Mouse (Mus musculus): Measurements from ENCODE around the gene Nubp2. TPM values are rescaled to one million over a fixed set of nuclear protein-coding genes. Genes with fewer than 3 reads are reported as not detected.
A peak's percentile ranks its signal among the peaks of the same experiment; 100 is the strongest.

Nubp2 gene
- polyA plus RNA-seq, 1 experiment from 2014 or later: 96.1 TPM

DNA sequence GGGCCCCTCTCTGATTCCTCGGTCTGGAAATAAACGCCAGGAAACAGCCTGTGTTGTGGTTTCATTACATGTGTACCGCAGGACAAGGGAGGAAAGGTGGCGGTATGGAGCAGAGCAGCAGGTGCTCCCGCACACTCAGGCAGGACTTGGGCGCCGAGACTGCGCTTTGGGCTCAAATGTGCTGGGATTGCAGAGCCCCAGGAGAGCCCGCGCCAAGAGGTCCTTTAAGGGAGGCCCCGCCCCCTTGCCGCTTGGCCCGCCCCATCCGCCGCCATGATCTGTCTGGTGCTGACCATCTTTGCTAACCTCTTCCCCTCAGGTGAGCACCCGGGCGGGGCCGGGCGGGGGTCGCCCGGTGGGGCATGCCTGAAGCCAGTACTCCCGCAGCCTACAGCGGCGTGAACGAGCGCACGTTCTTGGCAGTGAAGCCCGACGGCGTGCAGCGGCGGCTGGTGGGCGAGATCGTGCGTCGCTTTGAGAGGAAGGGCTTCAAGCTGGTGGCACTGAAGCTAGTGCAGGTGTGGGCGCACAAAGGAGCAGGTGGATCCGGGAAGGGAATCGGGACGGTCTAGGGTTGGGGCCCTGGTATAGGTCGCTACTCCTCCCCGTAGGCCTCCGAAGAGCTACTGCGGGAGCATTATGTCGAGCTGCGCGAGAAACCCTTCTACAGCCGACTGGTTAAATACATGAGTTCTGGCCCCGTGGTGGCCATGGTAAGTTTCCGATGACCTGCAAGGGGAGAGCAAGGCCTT lies 10.3 kb upstream of the Nubp2 start, which contains the start of gene Nme3:
Nme3 (plus strand) TSS at position 260 of the 752 bp plus-strand sequence.
- peak; percentile 78 for DNase-seq (ENCODE audit: low spot score)
- WGBS: 1% methylated on average over 46 of the region's 50 CpGs
- Histone ChIP-seq H3K4me1 (ENCODE audit: control insufficient read depth, insufficient read depth, low read length) (peaks cover 21% of the 10 kb centered on the region), H3K9ac (ENCODE audit: low read length) (peak within 1 kb of the TSS; percentile 90), H3K36me3 (ENCODE audit: control insufficient read depth, insufficient read depth, low read length) (peaks cover 64% of the 10 kb centered on the region), H3K4me2 (ENCODE audit: low read length) (peak within 1 kb of the TSS; percentile 98), H3K27me3 (replicated peaks; ENCODE audit: control insufficient read depth, insufficient read depth, low read length) (no peaks in the 10 kb centered on the region), H3K4me3 (ENCODE audit: low read depth, low read length) (peak within 1 kb of the TSS; percentile 81), H3K27ac (ENCODE audit: low read depth, low read length) (peak within 1 kb of the TSS; percentile 81), H3K9me3 (replicated peaks; ENCODE audit: control insufficient read depth, low read length) (no peaks in the 10 kb centered on the region)
- ATAC-seq: peak; percentile 66

DNA sequence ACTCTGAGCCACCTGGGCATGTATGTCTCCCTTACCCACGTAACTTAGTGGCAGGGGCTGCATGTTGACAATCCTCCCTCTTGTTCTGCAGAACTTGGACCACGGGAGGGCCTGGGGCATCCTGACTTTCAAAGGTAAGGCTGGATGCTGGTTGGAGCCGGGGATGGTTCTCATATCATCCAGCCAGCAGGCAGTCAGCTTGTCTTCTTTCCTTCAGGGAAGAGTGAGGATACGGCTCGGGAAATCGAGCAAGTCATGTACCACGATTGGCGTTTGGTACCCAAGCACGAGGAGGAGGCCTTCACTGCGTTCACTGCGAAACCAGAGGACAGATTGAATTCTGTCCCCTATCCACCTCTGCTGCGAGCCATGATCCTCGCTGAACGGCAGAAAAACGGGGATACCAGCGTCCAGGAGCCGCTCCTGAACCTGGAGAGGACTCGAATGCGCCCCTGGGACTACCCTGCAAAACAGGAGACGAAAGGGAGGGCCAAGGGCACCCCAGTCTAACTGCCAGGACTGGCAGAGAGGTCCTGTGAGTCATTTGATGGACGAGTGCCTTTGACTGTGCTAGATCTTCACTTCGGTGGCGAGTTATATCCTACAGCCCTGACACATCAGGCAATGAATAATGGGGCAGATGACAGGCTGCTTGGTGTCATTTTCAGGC lies 9.6 kb upstream of the Nubp2 start:
- Histone ChIP-seq H3K9me3 (replicated peaks; ENCODE audit: control insufficient read depth, low read length) (no peaks in the 10 kb centered on the region), H3K9ac (ENCODE audit: low read length) (peak overlapping the region; percentile 90), H3K4me1 (ENCODE audit: control insufficient read depth, insufficient read depth, low read length) (peaks cover 21% of the 10 kb centered on the region), H3K4me2 (ENCODE audit: low read length) (peak overlapping the region; percentile 98), H3K27ac (ENCODE audit: low read depth, low read length) (peak overlapping the region; percentile 81), H3K36me3 (ENCODE audit: control insufficient read depth, insufficient read depth, low read length) (peaks cover 64% of the 10 kb centered on the region), H3K27me3 (replicated peaks; ENCODE audit: control insufficient read depth, insufficient read depth, low read length) (no peaks in the 10 kb centered on the region), H3K4me3 (ENCODE audit: low read depth, low read length) (peak overlapping the region; percentile 81)
- ATAC-seq (peak; percentile 7; the same call in 1 of the 2 replicates), DNase-seq (ENCODE audit: low spot score) (no peak)
- 11% methylated on average over 23 of the region's 23 CpGs for WGBS

DNA sequence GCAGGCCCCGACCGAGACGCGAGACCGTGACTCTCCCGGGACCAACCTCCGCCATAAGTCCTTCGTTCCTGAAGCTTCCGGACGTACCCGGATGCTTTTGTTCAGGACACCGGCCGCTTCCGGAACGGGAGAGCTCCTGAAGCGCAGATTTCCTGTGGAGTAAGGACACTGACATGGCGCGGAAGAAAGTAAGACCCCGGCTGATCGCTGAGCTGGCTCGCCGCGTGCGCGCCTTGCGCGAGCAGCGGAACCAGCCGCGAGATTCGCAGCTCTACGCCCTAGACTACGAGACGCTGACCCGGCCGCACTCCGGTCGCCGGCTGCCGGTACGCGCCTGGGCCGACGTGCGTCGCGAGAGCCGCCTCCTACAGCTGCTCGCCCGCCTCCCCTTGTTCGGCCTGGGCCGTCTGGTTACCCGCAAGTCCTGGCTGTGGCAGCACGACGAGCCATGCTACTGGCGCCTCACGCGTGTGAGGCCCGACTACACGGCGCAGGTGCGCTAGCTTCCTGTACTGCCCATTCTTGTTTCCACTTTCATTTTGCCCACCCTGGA lies 8.9 kb upstream of the Nubp2 start, which contains the start of the genes Eme2 and Mrps34:
Eme2 (minus strand) TSS at position 93 of the 553 bp plus-strand sequence.
Mrps34 (plus strand) TSS at position 122 of the 553 bp plus-strand sequence.
- no peaks in the 10 kb centered on the region for H3K9me3 ChIP-seq (replicated peaks; ENCODE audit: control insufficient read depth, low read length)
- peak; percentile 93 for DNase-seq (ENCODE audit: low spot score)
- peaks cover 21% of the 10 kb centered on the region for H3K4me1 ChIP-seq (ENCODE audit: control insufficient read depth, insufficient read depth, low read length)
- peak within 1 kb of the TSS; percentile 81 for H3K4me3 ChIP-seq (ENCODE audit: low read depth, low read length)
- under 1% methylated on average over 62 of the region's 62 CpGs for WGBS
- ATAC-seq: peak; percentile 70
- H3K27me3 ChIP-seq (replicated peaks; ENCODE audit: control insufficient read depth, insufficient read depth, low read length): no peaks in the 10 kb centered on the region
- peak within 1 kb of the TSS; percentile 98 for H3K4me2 ChIP-seq (ENCODE audit: low read length)
- peak within 1 kb of the TSS; percentile 81 for H3K27ac ChIP-seq (ENCODE audit: low read depth, low read length)
- H3K36me3 ChIP-seq (ENCODE audit: control insufficient read depth, insufficient read depth, low read length): peaks cover 64% of the 10 kb centered on the region
- peak within 1 kb of the TSS; percentile 90 for H3K9ac ChIP-seq (ENCODE audit: low read length)

DNA sequence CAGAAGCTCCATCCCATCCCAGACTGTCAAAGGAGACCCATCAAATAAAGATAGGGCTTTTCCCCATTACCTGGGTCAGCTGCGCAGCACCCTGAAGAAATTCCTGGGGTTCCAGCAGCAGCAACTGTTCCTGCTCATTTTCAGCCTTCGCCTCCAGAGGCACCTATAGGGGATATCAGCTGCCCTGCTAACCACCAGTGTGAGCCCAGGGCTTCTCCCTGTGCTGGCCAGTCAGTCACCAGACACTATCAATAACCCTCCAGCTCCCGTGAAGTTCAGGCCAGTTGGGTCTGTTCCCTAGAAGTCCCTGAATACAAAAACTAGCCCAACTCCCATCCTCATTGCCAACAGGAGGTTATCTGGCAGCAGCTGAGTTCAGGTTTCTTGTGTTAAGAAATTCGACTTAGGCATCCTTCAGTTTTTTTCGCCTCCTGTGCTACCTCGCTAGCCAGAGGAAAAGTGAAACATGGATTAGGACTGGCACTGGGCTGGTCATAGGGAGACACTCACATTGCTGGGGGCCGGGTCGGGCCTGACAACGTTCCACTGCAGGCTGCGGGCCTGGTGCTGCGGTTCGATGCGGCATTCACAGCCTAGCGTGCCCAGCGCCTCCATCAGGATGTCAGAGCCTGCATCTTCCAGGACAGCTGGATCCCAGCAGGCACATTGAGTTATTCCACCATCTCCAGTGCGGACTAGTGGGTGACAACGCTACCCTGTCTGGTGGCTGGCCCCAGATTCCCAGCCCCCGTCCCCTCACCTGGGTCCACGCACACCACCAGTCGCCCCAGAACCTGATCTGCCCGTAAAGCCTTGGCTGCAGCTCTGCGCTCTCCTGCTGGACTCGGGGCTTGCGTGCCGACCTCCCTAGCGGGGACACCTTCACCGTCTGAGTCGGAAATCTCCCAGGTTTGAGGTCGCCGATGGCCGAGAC lies 8.2 kb upstream of the Nubp2 start:
- Histone ChIP-seq H3K4me3 (ENCODE audit: low read depth, low read length) (peak overlapping the region; percentile 81), H3K27me3 (replicated peaks; ENCODE audit: control insufficient read depth, insufficient read depth, low read length) (no peaks in the 10 kb centered on the region), H3K4me1 (ENCODE audit: control insufficient read depth, insufficient read depth, low read length) (peaks cover 21% of the 10 kb centered on the region), H3K36me3 (ENCODE audit: control insufficient read depth, insufficient read depth, low read length) (peaks cover 64% of the 10 kb centered on the region), H3K27ac (ENCODE audit: low read depth, low read length) (peak overlapping the region; percentile 81), H3K4me2 (ENCODE audit: low read length) (peak overlapping the region; percentile 98), H3K9ac (ENCODE audit: low read length) (peak overlapping the region; percentile 90), H3K9me3 (replicated peaks; ENCODE audit: control insufficient read depth, low read length) (no peaks in the 10 kb centered on the region)
- DNase-seq (ENCODE audit: low spot score) (no peak), ATAC-seq (peak; percentile 12)
- WGBS: 12% methylated on average over 31 of the region's 31 CpGs

DNA sequence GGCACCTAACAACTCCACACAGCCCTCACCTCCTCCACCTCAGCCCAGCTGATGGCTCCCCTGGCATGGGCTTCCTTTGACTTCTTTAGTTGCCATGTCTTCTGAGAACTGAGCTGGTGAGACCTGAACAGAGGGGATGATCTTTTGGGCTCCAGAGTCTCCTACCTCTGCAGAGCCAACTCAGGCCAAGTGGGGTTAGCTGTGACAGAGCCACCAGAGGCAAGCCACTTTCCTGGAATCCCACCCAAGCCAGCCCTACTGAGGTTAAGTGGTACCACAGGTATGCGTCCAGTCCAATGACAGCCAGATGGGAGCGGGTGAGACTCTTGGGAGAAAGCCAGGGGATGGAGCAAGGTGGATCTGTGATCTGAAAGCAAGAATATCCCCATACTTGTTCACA lies 7.1 kb upstream of the Nubp2 start:
- no peak overlapping the region for H3K4me3 ChIP-seq (ENCODE audit: low read depth, low read length)
- H3K9me3 ChIP-seq (replicated peaks; ENCODE audit: control insufficient read depth, low read length): no peaks in the 10 kb centered on the region
- no peak for DNase-seq (ENCODE audit: low spot score)
- no peak overlapping the region for H3K27ac ChIP-seq (ENCODE audit: low read depth, low read length)
- H3K36me3 ChIP-seq (ENCODE audit: control insufficient read depth, insufficient read depth, low read length): peaks cover 63% of the 10 kb centered on the region
- no peak overlapping the region for H3K4me2 ChIP-seq (ENCODE audit: low read length)
- H3K27me3 ChIP-seq (replicated peaks; ENCODE audit: control insufficient read depth, insufficient read depth, low read length): no peaks in the 10 kb centered on the region
- ATAC-seq: no peak
- H3K9ac ChIP-seq (ENCODE audit: low read length): no peak overlapping the region
- peaks cover 21% of the 10 kb centered on the region for H3K4me1 ChIP-seq (ENCODE audit: control insufficient read depth, insufficient read depth, low read length)
- 93% methylated on average over 2 of the region's 2 CpGs for WGBS

DNA sequence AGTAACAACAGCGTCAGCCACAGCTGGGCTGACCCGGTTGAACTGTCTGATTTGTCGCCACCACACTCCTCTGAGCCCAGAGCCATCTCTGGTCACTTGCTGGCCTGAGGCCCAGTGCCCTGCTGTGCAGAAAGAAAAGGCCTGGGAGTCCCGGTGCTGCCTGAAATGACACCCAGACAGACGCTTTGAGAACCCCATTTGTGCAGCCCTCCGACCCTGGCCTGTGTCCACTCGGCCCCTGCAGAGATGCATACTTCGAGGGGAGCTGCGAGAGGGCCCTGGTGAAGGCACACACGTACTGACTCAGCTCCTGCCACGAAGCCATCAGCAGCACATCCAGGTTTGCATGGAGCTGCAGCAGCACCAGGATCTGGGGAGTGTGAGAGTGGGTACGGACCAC lies 6.6 kb upstream of the Nubp2 start:
- ATAC-seq (no peak), DNase-seq (ENCODE audit: low spot score) (no peak)
- Histone ChIP-seq H3K4me1 (ENCODE audit: control insufficient read depth, insufficient read depth, low read length) (peaks cover 23% of the 10 kb centered on the region), H3K27me3 (replicated peaks; ENCODE audit: control insufficient read depth, insufficient read depth, low read length) (no peaks in the 10 kb centered on the region), H3K4me2 (ENCODE audit: low read length) (no peak overlapping the region), H3K4me3 (ENCODE audit: low read depth, low read length) (no peak overlapping the region), H3K9me3 (replicated peaks; ENCODE audit: control insufficient read depth, low read length) (no peaks in the 10 kb centered on the region), H3K9ac (ENCODE audit: low read length) (no peak overlapping the region), H3K27ac (ENCODE audit: low read depth, low read length) (no peak overlapping the region), H3K36me3 (ENCODE audit: control insufficient read depth, insufficient read depth, low read length) (peaks cover 59% of the 10 kb centered on the region)
- WGBS: 89% methylated on average over 12 of the region's 12 CpGs

DNA sequence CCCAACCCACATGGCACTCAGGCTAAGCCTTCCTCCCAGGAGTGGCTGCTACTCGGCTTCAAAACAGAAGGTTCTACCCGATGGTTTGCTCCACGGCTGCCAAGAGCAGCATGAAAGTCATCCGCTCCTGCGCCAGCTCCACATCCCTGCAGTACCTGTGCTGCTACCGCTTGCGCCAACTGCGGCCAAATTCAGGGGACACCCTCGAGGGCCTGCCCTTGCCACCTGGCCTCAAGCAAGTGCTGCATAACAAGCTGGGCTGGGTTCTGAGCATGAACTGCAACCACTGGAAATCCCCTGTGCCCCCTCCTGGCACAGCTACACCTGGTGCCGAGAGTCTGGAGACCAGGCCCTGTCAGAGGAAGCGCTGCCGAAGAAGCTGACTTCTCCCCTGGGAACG lies 5.2 kb upstream of the Nubp2 start:
- ATAC-seq: no peak
- Histone ChIP-seq H3K9me3 (replicated peaks; ENCODE audit: control insufficient read depth, low read length) (no peaks in the 10 kb centered on the region), H3K27ac (ENCODE audit: low read depth, low read length) (no peak overlapping the region), H3K36me3 (ENCODE audit: control insufficient read depth, insufficient read depth, low read length) (peaks cover 54% of the 10 kb centered on the region), H3K4me2 (ENCODE audit: low read length) (no peak overlapping the region), H3K4me3 (ENCODE audit: low read depth, low read length) (no peak overlapping the region), H3K27me3 (replicated peaks; ENCODE audit: control insufficient read depth, insufficient read depth, low read length) (no peaks in the 10 kb centered on the region), H3K4me1 (ENCODE audit: control insufficient read depth, insufficient read depth, low read length) (peaks cover 22% of the 10 kb centered on the region), H3K9ac (ENCODE audit: low read length) (no peak overlapping the region)
- no peak for DNase-seq (ENCODE audit: low spot score)
- whole genome bisulfite sequencing: 92% methylated on average over 13 of the region's 13 CpGs

Data from forebrain, embryonic 14.5 days (tissue).